Mouse (Mus musculus) heart, adult 10 weeks (tissue): ENCODE data around the gene Olfr576. TPM values are rescaled to one million over a fixed set of nuclear protein-coding genes. Genes with fewer than 3 reads are reported as not detected.

ENCODE experiments used
- polyA plus RNA-seq: library from polyadenylated mRNA; stranded (reverse); fragments of 350-450 nt; fragmentation: Illumina TruSeq; extraction: RNeasy Lipid Tissue Mini Kit (QIAGEN cat#74804); gene quantifications from one replicate; pipeline ENCODE4 v1.2.3, GENCODE M21; 2014; ENCODE audit warnings: low read depth, low replicate concordance

Olfr576 gene
- not detected for polyA plus RNA-seq

GRCm38 (mm10) chr7:102962360-102962759 is at the start of gene Olfr576:
Gene Olfr576 (plus strand): TSS chr7:102962660.

GRCm38 (mm10) chr7:102917032-102917875 is 45.2 kb upstream of the Olfr576 start, which contains the start of gene Olfr571:
Gene Olfr571 (minus strand): TSS chr7:102917536.

GRCm38 (mm10) chr7:102924109-102924508 is 38.4 kb upstream of the Olfr576 start, which contains the start of gene Olfr572:
Gene Olfr572 (plus strand): TSS chr7:102924409.

GRCm38 (mm10) chr7:102942475-102942874 is 20.0 kb upstream of the Olfr576 start, which contains the start of gene Olfr573-ps1:
Gene Olfr573-ps1 (minus strand): TSS chr7:102942575.

GRCm38 (mm10) chr7:102948167-102948566 is 14.3 kb upstream of the Olfr576 start, which contains the start of gene Olfr574:
Gene Olfr574 (plus strand): TSS chr7:102948467.

GRCm38 (mm10) chr7:102958593-102958992 is 3.9 kb upstream of the Olfr576 start, which contains the start of gene Olfr575:
Gene Olfr575 (minus strand): TSS chr7:102958775.

GRCm38 (mm10) chr7:102975843-102976242 is 13.4 kb downstream of the Olfr576 start, which contains the start of gene Olfr577:
Gene Olfr577 (minus strand): TSS chr7:102975943.

GRCm38 (mm10) chr7:102989224-102989623 is 26.8 kb downstream of the Olfr576 start, which contains the start of gene Olfr578:
Gene Olfr578 (minus strand): TSS chr7:102989324.

Other genes starting within 250 kb of the Olfr576 start
- gene Olfr33, start 243.6 kb upstream of the Olfr576 start, polyA plus RNA-seq = not detected
- not detected for gene Olfr559, start 235.2 kb upstream of the Olfr576 start, polyA plus RNA-seq
- 0.39 TPM for gene Olfr560, start 203.3 kb upstream of the Olfr576 start, polyA plus RNA-seq
- gene Olfr78, start 203.2 kb upstream of the Olfr576 start, polyA plus RNA-seq = 3.1 TPM
- not detected for gene Olfr561, start 191.4 kb upstream of the Olfr576 start, polyA plus RNA-seq
- not detected for gene Olfr564, start 159.2 kb upstream of the Olfr576 start, polyA plus RNA-seq
- not detected for gene Olfr566, start 103.9 kb upstream of the Olfr576 start, polyA plus RNA-seq
- gene Olfr568, start 85.5 kb upstream of the Olfr576 start, polyA plus RNA-seq = not detected
- not detected for gene Olfr569, start 71.8 kb upstream of the Olfr576 start, polyA plus RNA-seq
- not detected for gene Olfr570, start 68.1 kb upstream of the Olfr576 start, polyA plus RNA-seq
- gene Olfr571, start 45.1 kb upstream of the Olfr576 start, polyA plus RNA-seq = not detected
- not detected for gene Olfr572, start 38.3 kb upstream of the Olfr576 start, polyA plus RNA-seq
- gene Olfr573-ps1, start 20.1 kb upstream of the Olfr576 start, polyA plus RNA-seq = not detected
- not detected for gene Olfr574, start 14.2 kb upstream of the Olfr576 start, polyA plus RNA-seq
- not detected for gene Olfr575, start 3.9 kb upstream of the Olfr576 start, polyA plus RNA-seq
- gene Olfr577, start 13.3 kb downstream of the Olfr576 start, polyA plus RNA-seq = not detected
- gene Olfr578, start 26.7 kb downstream of the Olfr576 start, polyA plus RNA-seq = not detected
- not detected for gene Olfr582, start 75.4 kb downstream of the Olfr576 start, polyA plus RNA-seq
- not detected for gene Olfr583, start 88.6 kb downstream of the Olfr576 start, polyA plus RNA-seq
- gene Olfr584, start 119.2 kb downstream of the Olfr576 start, polyA plus RNA-seq = not detected
- gene Olfr585, start 135.1 kb downstream of the Olfr576 start, polyA plus RNA-seq = not detected
- not detected for gene Olfr586, start 163.0 kb downstream of the Olfr576 start, polyA plus RNA-seq
- not detected for gene Olfr588-ps1, start 178.2 kb downstream of the Olfr576 start, polyA plus RNA-seq
- gene Olfr589, start 193.7 kb downstream of the Olfr576 start, polyA plus RNA-seq = not detected
- not detected for gene Olfr591, start 215.7 kb downstream of the Olfr576 start, polyA plus RNA-seq
- gene Olfr592, start 222.1 kb downstream of the Olfr576 start, polyA plus RNA-seq = not detected
- gene Olfr593, start 249.2 kb downstream of the Olfr576 start, polyA plus RNA-seq = not detected